Mouse (Mus musculus) heart, postnatal 4 days (tissue): Measurements from ENCODE around the gene Slc35e3. TPM values are rescaled to one million over a fixed set of nuclear protein-coding genes. Genes with fewer than 3 reads are reported as not detected.
A peak's percentile ranks its signal among the peaks of the same experiment; 100 is the strongest.
"Not testable (repeated sequence)": the region's sequence is repeated elsewhere in the genome, so short reads cannot be mapped to it uniquely, and the experiment has no call there.

Experiments
- DNase-seq: peaks from one replicate; pipeline ENCODE4 v3.0.0; 2021
- total RNA-seq, 2 experiments: library from RNA; stranded (reverse); gene quantifications; 2 replicates each; pipeline ENCODE4 v1.2.3; 2021

The Slc35e3 gene
- total RNA-seq, 2 experiments from 2014 or later, result 7.3 to 8.8 TPM

GRCm38 (mm10) chr10:117712191-117712754 is 33.9 kb downstream of the Slc35e3 start:
- no peak for DNase-seq

DNA sequence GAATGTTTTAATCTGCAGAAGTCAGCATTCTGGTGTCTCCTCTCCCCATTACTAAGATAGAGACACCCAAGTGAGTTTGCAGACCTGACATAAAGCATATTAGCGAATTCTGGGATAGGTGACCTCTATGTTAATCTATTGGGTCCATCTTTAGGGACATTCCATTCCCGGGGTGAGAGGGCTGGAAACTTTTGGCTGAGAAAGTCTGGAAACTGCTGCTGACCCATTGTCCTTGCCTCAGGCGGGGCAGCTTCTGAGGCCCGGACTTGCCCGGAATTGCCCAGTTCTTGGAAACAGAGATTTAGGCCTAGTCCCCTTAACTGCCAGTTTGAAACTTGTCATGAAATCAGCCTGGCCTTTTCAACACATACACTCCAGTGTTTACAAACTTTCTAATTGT is 34.8 kb downstream of the Slc35e3 start:
- no peak for DNase-seq

DNA sequence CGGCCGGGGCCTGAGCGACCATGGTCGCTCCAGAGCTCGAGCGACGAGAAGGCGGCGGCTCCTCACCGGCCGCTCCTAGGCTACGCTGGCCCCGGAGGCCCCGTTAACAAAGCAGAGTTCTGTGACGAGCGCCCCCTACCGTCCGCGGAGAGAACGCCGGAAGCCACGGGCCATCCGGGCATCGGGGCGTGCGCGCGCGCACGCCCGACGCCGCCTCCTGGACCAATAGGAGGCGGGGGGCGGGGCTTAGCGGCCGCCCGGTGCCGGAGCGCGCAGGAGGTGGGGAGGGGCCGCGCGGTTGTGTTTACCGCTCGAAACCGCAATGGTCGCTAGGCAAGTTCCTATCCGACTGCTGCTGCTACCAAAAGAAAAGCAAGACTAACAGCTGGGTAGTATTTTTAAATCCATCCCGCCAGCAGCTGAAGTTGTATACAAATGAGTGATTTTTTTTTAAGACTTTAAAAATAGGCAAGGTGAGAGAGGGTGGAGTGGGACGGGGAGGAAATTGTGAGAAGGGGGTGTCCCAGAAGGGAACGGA is 35.5 kb downstream of the Slc35e3 start, which contains the start of gene Mdm2:
Gene Mdm2, minus strand, starts transcription at position 155 of the 538 bp plus-strand sequence.
- peak; percentile 99 for DNase-seq

DNA sequence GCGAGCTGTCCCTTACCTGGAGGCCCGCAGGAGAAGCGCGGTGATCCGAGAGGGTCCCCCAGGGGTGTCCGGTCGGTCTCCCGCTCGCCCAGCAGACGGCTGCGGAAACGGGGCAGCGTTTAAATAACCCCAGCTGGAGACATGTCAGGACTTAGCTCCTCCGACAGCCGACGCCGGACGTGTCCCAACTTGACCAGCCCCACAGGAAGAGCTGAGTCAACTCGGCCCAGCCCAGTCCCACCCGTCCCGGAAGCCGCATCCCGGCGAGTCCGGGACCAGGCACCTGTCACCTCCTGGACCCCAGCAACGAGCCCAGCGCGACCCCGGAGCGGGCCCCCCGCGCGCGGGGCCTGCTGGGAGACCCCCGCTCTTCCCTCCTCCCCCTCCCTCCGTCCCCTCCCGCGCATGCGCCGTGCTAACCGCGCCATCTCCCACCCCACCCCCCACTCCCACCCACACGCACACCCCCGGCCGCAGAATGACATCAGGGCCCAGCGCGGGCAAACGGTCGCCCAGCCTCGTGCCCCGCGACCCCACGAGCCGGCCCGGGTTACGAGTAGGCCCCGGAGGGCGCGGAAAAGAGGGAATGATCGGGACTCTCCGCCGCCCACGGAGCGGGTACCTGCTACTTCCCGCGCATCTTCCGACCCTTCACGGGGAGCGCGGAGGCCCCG is 36.1 kb downstream of the Slc35e3 start:
- DNase-seq, result peak; percentile 84

- DNase-seq, result no peak
These were observed 36.8 kb downstream of the Slc35e3 start for GRCm38 (mm10) chr10:117709326-117709830.

DNA sequence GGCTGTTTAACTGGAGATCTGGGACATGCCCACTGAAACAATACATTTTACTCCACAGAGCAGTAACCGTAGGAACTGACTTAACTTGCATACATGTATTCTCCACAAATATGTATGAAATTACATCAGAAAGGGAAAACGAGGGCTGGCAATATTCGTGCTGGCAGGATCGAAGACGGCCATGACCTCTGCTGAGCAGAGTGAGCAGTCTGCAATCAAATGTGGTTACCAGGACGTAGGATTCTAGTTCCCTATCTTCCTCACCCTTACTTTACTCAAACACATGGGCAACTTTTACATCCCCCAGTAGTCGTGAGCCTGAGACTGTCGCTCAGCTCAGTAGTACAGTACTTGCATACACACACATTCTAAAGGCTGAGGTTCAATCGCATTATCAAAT is 37.3 kb downstream of the Slc35e3 start:
- DNase-seq, result no peak

DNA sequence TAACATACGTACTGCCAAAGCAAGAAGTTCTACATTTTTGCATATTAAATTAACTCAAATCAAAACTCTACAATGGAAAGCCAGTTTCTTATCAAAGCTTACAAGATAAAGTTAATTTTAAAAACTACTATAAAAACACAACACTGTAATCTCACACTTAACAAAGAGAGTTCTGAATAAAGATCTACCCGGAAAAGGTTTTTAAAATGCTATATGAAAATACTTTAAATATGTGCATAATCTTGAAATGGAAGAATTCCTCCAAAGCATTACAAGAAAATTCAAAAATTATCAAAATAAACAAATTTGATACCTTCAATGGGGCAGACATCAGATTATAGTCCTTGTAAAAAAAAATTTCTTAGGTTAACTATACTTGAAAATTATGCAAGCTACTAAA is 37.8 kb downstream of the Slc35e3 start:
- no peak for DNase-seq

- no peak for DNase-seq
These were observed 38.9 kb downstream of the Slc35e3 start for GRCm38 (mm10) chr10:117707114-117707838.

DNA sequence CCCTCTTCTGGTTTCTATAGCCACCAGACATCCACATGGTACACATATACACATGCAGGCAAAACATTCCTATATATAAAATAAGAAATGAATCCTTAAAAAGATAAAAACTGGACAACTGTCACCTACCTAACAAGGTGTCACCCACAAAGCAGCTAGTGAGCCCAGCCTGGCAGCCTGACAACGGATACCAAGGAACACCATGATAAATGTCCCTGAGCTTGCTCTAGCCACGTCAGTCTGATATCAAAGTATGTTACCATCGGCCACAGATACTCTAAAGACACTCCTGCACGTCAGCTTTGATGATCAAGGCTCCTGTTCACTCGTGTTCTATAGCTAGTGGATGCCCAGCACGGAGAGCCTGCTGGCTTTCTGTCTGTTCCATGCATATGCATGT is 39.7 kb downstream of the Slc35e3 start:
- DNase-seq, result no peak

- DNase-seq, result no peak
These were observed 40.4 kb downstream of the Slc35e3 start for GRCm38 (mm10) chr10:117705806-117706205.

- no peak for DNase-seq
These were observed 41.2 kb downstream of the Slc35e3 start for GRCm38 (mm10) chr10:117704964-117705335.

DNA sequence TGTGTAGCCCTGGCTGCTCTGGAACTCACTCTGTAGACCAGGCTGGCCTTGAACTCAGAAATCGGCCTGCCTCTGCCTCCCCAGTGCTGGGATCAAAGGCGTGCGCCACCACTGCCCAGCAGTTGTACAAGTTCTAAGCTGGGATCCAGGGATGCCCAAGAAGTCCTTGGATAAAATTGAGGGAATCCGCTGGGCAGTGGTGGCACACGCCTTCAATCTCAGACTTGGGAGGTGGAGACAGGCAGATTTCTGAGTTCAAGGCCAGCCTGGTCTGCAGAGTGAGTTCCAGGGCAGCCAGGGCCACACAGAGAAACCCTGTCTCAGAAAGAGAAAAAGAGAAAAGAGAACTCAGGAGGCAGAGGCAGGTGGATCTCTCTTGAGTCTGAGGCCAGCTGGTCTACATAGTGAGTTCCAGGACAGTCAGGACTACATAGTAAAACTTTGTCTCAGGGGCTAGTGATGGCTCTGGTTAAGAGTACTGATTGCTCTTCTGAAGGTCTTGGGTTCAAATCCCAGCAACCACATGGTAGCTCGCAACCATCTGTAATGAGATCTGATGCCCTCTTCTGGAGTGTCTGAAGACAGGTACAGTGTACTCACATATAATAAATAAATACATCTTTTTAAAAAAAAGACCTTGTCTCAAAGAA is 41.7 kb downstream of the Slc35e3 start:
- DNase-seq, result not testable (repeated sequence)

- DNase-seq, result no peak
These were observed 42.7 kb downstream of the Slc35e3 start for GRCm38 (mm10) chr10:117703506-117703905.

DNA sequence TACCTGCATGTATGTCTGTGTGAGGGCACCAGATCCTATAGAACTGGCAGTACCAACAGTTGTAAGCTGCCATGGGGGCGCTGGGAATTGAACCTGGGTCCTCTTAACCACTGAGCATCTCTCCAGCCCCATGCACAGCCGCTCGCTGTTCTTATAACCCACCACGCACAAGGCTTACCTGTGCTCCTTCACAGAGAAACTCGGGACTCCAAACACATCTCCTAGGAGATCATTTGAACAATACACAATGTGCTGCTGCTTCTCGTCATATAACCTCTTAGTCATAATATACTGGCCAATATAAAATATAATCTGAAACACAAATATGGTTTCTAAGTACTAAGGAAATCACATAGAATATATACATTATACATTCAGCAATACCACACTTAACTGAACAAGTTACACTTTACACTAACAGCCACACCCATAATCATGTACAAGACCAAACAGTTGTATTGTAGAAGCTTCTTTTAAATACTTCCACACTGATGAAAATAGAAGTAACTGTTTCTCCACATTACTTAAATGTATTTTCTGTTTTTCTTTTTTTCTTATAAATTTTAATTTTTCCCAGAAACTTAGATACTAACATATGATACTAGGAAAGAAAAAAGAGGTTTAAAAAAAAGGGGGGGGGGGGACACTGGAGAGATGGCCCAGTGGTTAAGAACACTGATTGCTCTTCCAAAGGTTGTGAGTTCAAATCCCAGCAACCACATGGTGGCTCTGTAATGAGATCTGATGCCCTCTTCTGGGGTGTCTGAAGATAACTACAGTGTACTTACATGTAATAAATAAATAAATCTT is 43.9 kb downstream of the Slc35e3 start:
- DNase-seq, result no peak

- no peak for DNase-seq
These were observed 44.9 kb downstream of the Slc35e3 start for GRCm38 (mm10) chr10:117701034-117701829.

GRCm38 (mm10) chr10:117700450-117700849 is 45.7 kb downstream of the Slc35e3 start:
- no peak for DNase-seq

- DNase-seq, result no peak
These were observed 46.3 kb downstream of the Slc35e3 start for GRCm38 (mm10) chr10:117699914-117700313.

GRCm38 (mm10) chr10:117698313-117699138 is 47.6 kb downstream of the Slc35e3 start:
- no peak for DNase-seq

DNA sequence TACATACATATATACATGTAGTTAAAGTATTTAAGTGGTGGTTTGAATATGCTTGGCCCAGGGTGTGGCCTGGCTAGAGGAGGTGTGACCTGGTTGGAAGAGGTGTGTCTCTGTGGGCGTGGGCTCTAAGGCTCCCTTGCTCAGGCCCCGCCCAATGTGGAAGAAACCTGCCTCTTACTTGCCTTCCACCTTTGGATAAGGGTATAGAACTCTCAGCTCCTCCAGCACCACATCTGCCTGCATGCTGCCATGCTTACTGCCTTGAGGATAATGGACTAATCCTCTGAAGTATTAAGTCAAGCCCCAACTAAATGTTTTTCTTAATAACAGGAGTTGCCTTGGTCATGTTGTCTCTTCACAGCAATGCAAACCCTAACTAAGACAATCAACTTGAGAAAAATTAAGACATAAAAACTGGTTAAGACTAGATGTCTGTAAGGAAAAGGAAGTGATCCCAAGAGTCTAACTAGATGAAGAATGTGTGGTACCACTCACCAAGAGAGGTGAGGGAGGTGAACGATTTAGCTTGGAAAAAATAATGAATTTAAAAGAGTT is 48.5 kb downstream of the Slc35e3 start:
- DNase-seq, result no peak
